11 mouse cellular contexts compared by ENCODE assay signal in genomic region chrX:79517646-79518016, GRCm38 (mm10). TPM values are rescaled to one million over a fixed set of nuclear protein-coding genes. Genes with fewer than 3 reads are reported as not detected.
DNase-seq lines count a peak whose midpoint lies in the region; ATAC-seq lines count a peak whose summit lies in the region.
"Had no signal": no experiment of that assay in that cellular context is flagged by ENCODE, and none has a peak within 500 bp of the region (broad histone marks: within the 10 kb centered on the region; RNA-seq: fewer than 3 reads in every experiment).

No protein-coding gene starts in this region.

- H3K36me3 ChIP-seq in kidney, embryonic 16.5 days (ENCODE audit: insufficient read depth, low read length): no peaks in the 10 kb centered on the region
- H3K36me3 ChIP-seq in embryonic facial prominence, embryonic 15.5 days: no peaks in the 10 kb centered on the region
- no peaks in the 10 kb centered on the region for H3K36me3 ChIP-seq in intestine, embryonic 16.5 days (ENCODE audit: control insufficient read depth, insufficient read depth, low read length)
- no peaks in the 10 kb centered on the region for H3K36me3 ChIP-seq in neural tube, embryonic 12.5 days
- H3K36me3 ChIP-seq: G1E had no signal

- no peaks in the 10 kb centered on the region for H3K9me3 ChIP-seq in kidney, embryonic 16.5 days (ENCODE audit: low read length)
- no peaks in the 10 kb centered on the region for H3K9me3 ChIP-seq in embryonic facial prominence, embryonic 15.5 days (replicated peaks)
- H3K9me3 ChIP-seq in intestine, embryonic 16.5 days (ENCODE audit: control insufficient read depth, low read length): no peaks in the 10 kb centered on the region
- H3K9me3 ChIP-seq in neural tube, embryonic 12.5 days: no peaks in the 10 kb centered on the region

- WGBS in kidney, embryonic 16.5 days: 75% methylated on average over 1 of the region's 1 CpGs
- WGBS in embryonic facial prominence, embryonic 15.5 days: 71% methylated on average over 1 of the region's 1 CpGs
- 69% methylated on average over 1 of the region's 1 CpGs for WGBS in intestine, embryonic 16.5 days
- WGBS in neural tube, embryonic 12.5 days: 77% methylated on average over 1 of the region's 1 CpGs

- no peaks in the 10 kb centered on the region for H3K4me1 ChIP-seq in kidney, embryonic 16.5 days (ENCODE audit: insufficient read depth, low read length)
- H3K4me1 ChIP-seq in embryonic facial prominence, embryonic 15.5 days: no peaks in the 10 kb centered on the region
- no peaks in the 10 kb centered on the region for H3K4me1 ChIP-seq in intestine, embryonic 16.5 days (ENCODE audit: control insufficient read depth, insufficient read depth, low read length)
- no peaks in the 10 kb centered on the region for H3K4me1 ChIP-seq in neural tube, embryonic 12.5 days

- ATAC-seq in kidney, embryonic 16.5 days (ENCODE audit: low FRiP score, low TSS enrichment): no peak
- ATAC-seq in embryonic facial prominence, embryonic 15.5 days (ENCODE audit: insufficient number of reproducible peaks, low FRiP score, low TSS enrichment, low read depth): no peak
- ATAC-seq in intestine, embryonic 16.5 days: no peak
- no peak for ATAC-seq in neural tube, embryonic 12.5 days (ENCODE audit: low FRiP score, low read depth)
- ATAC-seq: inflammation-experienced regulatory T-cells, adult 6 months had no signal

- H3K9ac ChIP-seq in kidney, embryonic 16.5 days (replicated peaks; ENCODE audit: low read length): no peak overlapping the region
- H3K9ac ChIP-seq in embryonic facial prominence, embryonic 15.5 days: no peak overlapping the region
- H3K9ac ChIP-seq in intestine, embryonic 16.5 days (ENCODE audit: low read depth, low read length): no peak overlapping the region
- no peak overlapping the region for H3K9ac ChIP-seq in neural tube, embryonic 12.5 days

- no peak for DNase-seq in kidney, adult 8-10 months
- no peak for DNase-seq in gastrocnemius, postnatal 14 days
- no peak for DNase-seq in lung, postnatal 10 days
- DNase-seq in layer of hippocampus, adult 9-10 months (ENCODE audit: low spot score): no peak

- intact Hi-C loops in gastrocnemius, postnatal 14 days (cut with DNase I; ENCODE audit: low total_unique reads): no loop called here

- H3K27me3 ChIP-seq in kidney, embryonic 16.5 days (ENCODE audit: insufficient read depth, low read length): no peaks in the 10 kb centered on the region
- no peaks in the 10 kb centered on the region for H3K27me3 ChIP-seq in embryonic facial prominence, embryonic 15.5 days
- no peaks in the 10 kb centered on the region for H3K27me3 ChIP-seq in intestine, embryonic 16.5 days (replicated peaks; ENCODE audit: control insufficient read depth, insufficient read depth, low read length)
- H3K27me3 ChIP-seq in neural tube, embryonic 12.5 days (replicated peaks): no peaks in the 10 kb centered on the region

- H3K4me3 ChIP-seq in kidney, embryonic 16.5 days (ENCODE audit: low read length): peak overlapping the region; percentile 40
- H3K4me3 ChIP-seq in embryonic facial prominence, embryonic 15.5 days (replicated peaks): peak overlapping the region; percentile 40
- peak overlapping the region; percentile 46 for H3K4me3 ChIP-seq in intestine, embryonic 16.5 days (ENCODE audit: low read length)
- H3K4me3 ChIP-seq in neural tube, embryonic 12.5 days: peak overlapping the region; percentile 34

- H3K4me2 ChIP-seq in kidney, embryonic 16.5 days (replicated peaks; ENCODE audit: low read depth, low read length): peak overlapping the region; percentile 54
- H3K4me2 ChIP-seq in embryonic facial prominence, embryonic 15.5 days (replicated peaks): peak overlapping the region; percentile 47
- peak overlapping the region; percentile 59 for H3K4me2 ChIP-seq in intestine, embryonic 16.5 days (ENCODE audit: low read depth, low read length)
- peak overlapping the region; percentile 53 for H3K4me2 ChIP-seq in neural tube, embryonic 12.5 days (replicated peaks)

- no peak overlapping the region for H3K27ac ChIP-seq in kidney, embryonic 16.5 days (ENCODE audit: low read length)
- no peak overlapping the region for H3K27ac ChIP-seq in embryonic facial prominence, embryonic 15.5 days (replicated peaks)
- H3K27ac ChIP-seq in intestine, embryonic 16.5 days (ENCODE audit: low read length): no peak overlapping the region
- no peak overlapping the region for H3K27ac ChIP-seq in neural tube, embryonic 12.5 days

RNA-seq across cellular contexts. Expression of gene Gm7173, which starts 0.5 kb away (rescaled TPM):
- polyA plus RNA-seq in kidney, embryonic 16.5 days (2015; fragmentation: Nextera tagmentation; extraction: Ambion mirVana): 0.19 and 0.21 TPM in 2 replicates
- 0.83 and 1.1 TPM in 2 replicates for polyA plus RNA-seq in embryonic facial prominence, embryonic 15.5 days (2015; fragmentation: Nextera tagmentation; extraction: Ambion mirVana)
- polyA plus RNA-seq in intestine, embryonic 16.5 days (2015; fragmentation: Nextera tagmentation; extraction: Ambion mirVana): 0.07 and 0.20 TPM in 2 replicates
- polyA plus RNA-seq in neural tube, embryonic 12.5 days (2016; fragmentation: Nextera tagmentation; extraction: Ambion mirVana): 0.36 and 0.76 TPM in 2 replicates
- total RNA-seq in gastrocnemius, postnatal 14 days (2021): under 1 TPM; 0.02 to 0.13 TPM
- total RNA-seq: G1E; megakaryocyte, adult 5-6 weeks had no signal
- polyA plus RNA-seq: G1E; inflammation-experienced regulatory T-cells, adult 6 months had no signal
